Mouse (Mus musculus) hindbrain, embryonic 12.5 days (tissue): Measurements from ENCODE around the gene Fzd4. TPM values are rescaled to one million over a fixed set of nuclear protein-coding genes. Genes with fewer than 3 reads are reported as not detected.
A peak's percentile ranks its signal among the peaks of the same experiment; 100 is the strongest.

Experiments used
- ATAC-seq: fragments of 200-750 bp; cut with Nextera tagmentation; 2 replicates; pipeline ENCODE4 v1.8.0; 2017; ENCODE audit warnings: moderate TSS enrichment; ENCODE audit not compliant: low FRiP score
- H3K27ac ChIP-seq: fragments of 300-500 bp; sonication (generic); 2 replicates; pipeline ENCODE4 v1.5.1; 2016; ENCODE audit warnings: mild to moderate bottlenecking
- H3K27me3 ChIP-seq: fragments of 300-500 bp; sonication (generic); 2 replicates; pipeline ENCODE4 v1.6.1; 2016; ENCODE audit warnings: mild to moderate bottlenecking
- H3K36me3 ChIP-seq: fragments of 300-500 bp; sonication (generic); 2 replicates; pipeline ENCODE4 v1.6.1; 2016; ENCODE audit warnings: mild to moderate bottlenecking
- H3K4me1 ChIP-seq: fragments of 300-500 bp; sonication (generic); 2 replicates; pipeline ENCODE4 v1.6.1; 2016
- H3K4me2 ChIP-seq: fragments of 300-500 bp; sonication (generic); replicated peaks from 2 replicates; pipeline ENCODE4 v1.6.1; 2016; ENCODE audit warnings: mild to moderate bottlenecking
- H3K4me3 ChIP-seq: fragments of 300-500 bp; sonication (generic); 2 replicates; pipeline ENCODE4 v1.5.1; 2016; ENCODE audit warnings: mild to moderate bottlenecking
- H3K9ac ChIP-seq: fragments of 300-500 bp; sonication (generic); 2 replicates; pipeline ENCODE4 v1.6.1; 2016; ENCODE audit warnings: mild to moderate bottlenecking, moderate library complexity
- H3K9me3 ChIP-seq: fragments of 300-500 bp; sonication (generic); replicated peaks from 2 replicates; pipeline ENCODE4 v1.6.1; 2016; ENCODE audit warnings: mild to moderate bottlenecking
- WGBS: fragments of 180-500 bp; shearing (Covaris S2); methylation state at CpG from one replicate; pipeline ENCODE4 v1.1.7; 2016; 5-methylcytosine and 5-hydroxymethylcytosine counted together
- polyA plus RNA-seq: library from polyadenylated mRNA; unstranded; fragments of >200 nt; fragmentation: Nextera tagmentation; extraction: Ambion mirVana; gene quantifications from 2 replicates; pipeline ENCODE4 v1.2.1, GENCODE M21; 2016

The Fzd4 gene
- polyA plus RNA-seq, 1 experiment from 2014 or later = 4.6 TPM

DNA sequence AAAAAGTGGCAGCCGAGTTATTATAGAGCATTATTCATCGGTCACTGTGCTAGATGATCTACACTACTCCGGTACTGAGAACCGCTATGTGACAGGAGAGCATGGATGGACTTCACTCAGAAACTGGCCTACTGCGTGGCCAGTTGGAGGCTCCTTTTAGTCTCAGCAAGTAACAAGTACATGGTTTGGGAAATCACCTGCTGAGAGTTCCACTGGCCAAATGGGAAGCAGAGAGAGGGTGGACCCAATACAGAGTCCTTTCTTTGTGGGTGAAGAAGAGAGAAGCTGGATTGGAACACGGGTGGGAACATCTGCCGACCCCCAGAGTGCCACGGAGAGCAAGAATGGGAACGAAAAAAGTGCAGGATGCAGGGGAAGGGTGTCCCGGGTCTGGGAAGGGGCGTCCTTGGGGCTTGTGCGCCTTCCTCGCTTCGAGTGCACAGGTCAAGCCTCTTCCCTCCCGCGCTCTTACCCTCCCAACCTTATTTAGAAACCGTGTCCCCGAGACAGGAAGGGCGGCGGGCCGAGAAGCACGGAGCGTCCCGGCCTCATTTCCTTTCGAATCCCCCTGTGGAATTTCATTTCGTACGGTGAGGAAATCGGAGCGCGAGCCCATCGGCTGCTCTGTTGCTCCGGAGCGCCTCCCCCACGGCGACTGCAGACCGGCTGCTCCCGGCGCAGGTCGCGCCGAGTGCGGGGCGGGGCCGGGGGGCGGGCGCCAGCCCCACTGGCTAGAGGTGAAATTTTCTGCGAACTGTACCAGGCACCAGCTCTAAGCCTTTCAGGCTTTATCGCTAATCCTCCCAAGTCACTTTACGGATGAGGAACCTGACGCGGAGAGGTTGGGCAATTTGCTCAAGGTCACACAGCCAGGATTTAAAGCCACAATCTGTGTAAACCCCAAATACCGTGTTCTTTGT is 842 bp upstream of the Fzd4 start:
- Histone ChIP-seq H3K36me3 (0 out of 2 replicates have a peak, but pooled peaks cover 4% of the 10 kb centered on the region), H3K9me3 (no peaks in the 10 kb centered on the region), H3K9ac (peak overlapping the region; percentile 75), H3K27ac (peak overlapping the region; percentile 70), H3K27me3 (peaks cover 11% of the 10 kb centered on the region), H3K4me2 (peak overlapping the region; percentile 100), H3K4me1 (peaks cover 9% of the 10 kb centered on the region; the same call in 1 of the 2 replicates), H3K4me3 (peak overlapping the region; percentile 69)
- 5% methylated on average over 52 of the region's 52 CpGs for WGBS
- peak; percentile 88 for ATAC-seq

- no peaks in the 10 kb centered on the region for H3K9me3 ChIP-seq
- H3K4me2 ChIP-seq = peak overlapping the region; percentile 100
- H3K4me1 ChIP-seq = peaks cover 9% of the 10 kb centered on the region; the same call in 1 of the 2 replicates
- H3K4me3 ChIP-seq = peak overlapping the region; percentile 69
- H3K27me3 ChIP-seq = peaks cover 11% of the 10 kb centered on the region
- peak overlapping the region; percentile 41; the same call in 1 of the 2 replicates for H3K27ac ChIP-seq
- peak; percentile 12 for ATAC-seq
- WGBS = under 1% methylated on average over 35 of the region's 35 CpGs
- 0 out of 2 replicates have a peak, but pooled peaks cover 4% of the 10 kb centered on the region for H3K36me3 ChIP-seq
- peak overlapping the region; percentile 75 for H3K9ac ChIP-seq
Observed at GRCm38 (mm10) chr7:89404734-89405440, 732 bp downstream of the Fzd4 start.

GRCm38 (mm10) chr7:89406011-89406410 is 1.9 kb downstream of the Fzd4 start:
- peaks cover 11% of the 10 kb centered on the region for H3K27me3 ChIP-seq
- H3K4me3 ChIP-seq = no peak overlapping the region
- no peak for ATAC-seq
- peak overlapping the region; percentile 19; the same call in 1 of the 2 replicates for H3K4me2 ChIP-seq
- WGBS = 50% methylated on average over 1 of the region's 1 CpGs
- no peak overlapping the region for H3K27ac ChIP-seq
- no peak overlapping the region for H3K9ac ChIP-seq
- peaks cover 9% of the 10 kb centered on the region; the same call in 1 of the 2 replicates for H3K4me1 ChIP-seq
- no peaks in the 10 kb centered on the region for H3K9me3 ChIP-seq
- 0 out of 2 replicates have a peak, but pooled peaks cover 4% of the 10 kb centered on the region for H3K36me3 ChIP-seq

- Histone ChIP-seq H3K4me2 (no peak overlapping the region), H3K9ac (no peak overlapping the region), H3K4me3 (no peak overlapping the region), H3K27ac (no peak overlapping the region), H3K36me3 (0 out of 2 replicates have a peak, but pooled peaks cover 4% of the 10 kb centered on the region), H3K27me3 (peaks cover 8% of the 10 kb centered on the region), H3K4me1 (peaks cover 6% of the 10 kb centered on the region; the same call in 1 of the 2 replicates), H3K9me3 (no peaks in the 10 kb centered on the region)
- ATAC-seq = no peak
- 92% methylated on average over 24 of the region's 24 CpGs for WGBS
Observed at GRCm38 (mm10) chr7:89407006-89407940, 3.1 kb downstream of the Fzd4 start.

DNA sequence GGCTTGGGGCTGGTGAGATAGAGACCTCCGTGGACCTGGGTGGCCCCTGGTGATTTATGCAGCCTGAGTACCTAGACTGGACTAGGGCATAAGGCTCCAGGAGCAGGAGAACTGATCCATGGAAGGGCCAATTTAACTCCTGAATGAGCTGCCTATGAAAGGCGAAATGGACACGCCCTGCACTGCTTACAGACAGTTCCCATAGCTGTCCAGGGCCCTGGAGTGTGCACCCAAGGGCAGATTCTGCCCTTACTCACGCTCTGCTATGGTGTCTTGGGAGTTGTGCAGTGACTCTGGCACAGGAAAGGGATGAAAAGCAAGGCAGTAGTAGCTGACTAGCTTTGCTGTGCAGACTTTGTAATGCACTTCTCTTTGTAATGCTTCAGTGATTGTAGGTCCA is 6.1 kb downstream of the Fzd4 start:
- Histone ChIP-seq H3K27me3 (peaks cover under 1% of the 10 kb centered on the region), H3K36me3 (0 out of 2 replicates have a peak, but pooled peaks cover 4% of the 10 kb centered on the region), H3K9me3 (no peaks in the 10 kb centered on the region), H3K27ac (no peak overlapping the region), H3K4me1 (0 out of 2 replicates have a peak, but pooled peaks cover under 1% of the 10 kb centered on the region), H3K9ac (no peak overlapping the region), H3K4me3 (no peak overlapping the region), H3K4me2 (no peak overlapping the region)
- ATAC-seq = no peak
- WGBS = 77% methylated on average over 4 of the region's 4 CpGs

GRCm38 (mm10) chr7:89411346-89411745 is 7.2 kb downstream of the Fzd4 start:
- ATAC-seq = no peak
- no peak overlapping the region for H3K9ac ChIP-seq
- 93% methylated on average over 3 of the region's 3 CpGs for WGBS

DNA sequence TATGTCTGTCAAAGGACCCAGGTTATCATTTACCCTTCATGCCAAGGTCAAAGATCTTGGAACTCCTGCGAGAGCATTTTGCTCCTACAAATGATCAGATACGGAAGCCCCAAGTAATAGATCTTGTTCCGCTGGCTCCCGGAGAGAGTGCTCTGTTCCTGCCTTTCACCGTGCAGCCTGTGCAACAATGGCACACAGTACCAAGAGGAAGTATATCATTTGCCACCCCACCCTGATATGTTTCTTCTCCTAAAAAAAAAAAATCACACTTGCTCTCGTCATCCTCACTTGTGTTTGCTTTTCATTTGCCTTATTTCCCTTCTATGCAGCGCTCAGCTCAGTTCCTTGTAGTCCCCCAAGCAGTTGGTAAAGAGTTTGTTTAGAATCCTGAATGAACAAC is 7.9 kb downstream of the Fzd4 start:
- Histone ChIP-seq H3K36me3 (0 out of 2 replicates have a peak, but pooled peaks cover 3% of the 10 kb centered on the region), H3K27ac (no peak overlapping the region), H3K4me1 (no peaks in the 10 kb centered on the region), H3K9me3 (no peaks in the 10 kb centered on the region), H3K9ac (no peak overlapping the region), H3K4me3 (no peak overlapping the region), H3K27me3 (no peaks in the 10 kb centered on the region; the same call in 1 of the 2 replicates), H3K4me2 (no peak overlapping the region)
- ATAC-seq = no peak
- 81% methylated on average over 7 of the region's 7 CpGs for WGBS

More at GRCm38 (mm10) chr7:89411346-89411745, 7.2 kb downstream of the Fzd4 start:
- Histone ChIP-seq H3K4me3 (no peak overlapping the region), H3K4me1 (no peaks in the 10 kb centered on the region), H3K27me3 (no peaks in the 10 kb centered on the region; the same call in 1 of the 2 replicates), H3K9me3 (no peaks in the 10 kb centered on the region), H3K27ac (no peak overlapping the region), H3K4me2 (no peak overlapping the region), H3K36me3 (0 out of 2 replicates have a peak, but pooled peaks cover 4% of the 10 kb centered on the region)

- ATAC-seq = no peak
- H3K9ac ChIP-seq = no peak overlapping the region
- H3K9me3 ChIP-seq = no peaks in the 10 kb centered on the region
- no peaks in the 10 kb centered on the region for H3K27me3 ChIP-seq
- WGBS = 82% methylated on average over 4 of the region's 4 CpGs
- H3K36me3 ChIP-seq = no peaks in the 10 kb centered on the region
- H3K27ac ChIP-seq = no peak overlapping the region
- H3K4me1 ChIP-seq = no peaks in the 10 kb centered on the region
- no peak overlapping the region for H3K4me2 ChIP-seq
- H3K4me3 ChIP-seq = no peak overlapping the region
Observed at GRCm38 (mm10) chr7:89416027-89416426, 11.9 kb downstream of the Fzd4 start.

DNA sequence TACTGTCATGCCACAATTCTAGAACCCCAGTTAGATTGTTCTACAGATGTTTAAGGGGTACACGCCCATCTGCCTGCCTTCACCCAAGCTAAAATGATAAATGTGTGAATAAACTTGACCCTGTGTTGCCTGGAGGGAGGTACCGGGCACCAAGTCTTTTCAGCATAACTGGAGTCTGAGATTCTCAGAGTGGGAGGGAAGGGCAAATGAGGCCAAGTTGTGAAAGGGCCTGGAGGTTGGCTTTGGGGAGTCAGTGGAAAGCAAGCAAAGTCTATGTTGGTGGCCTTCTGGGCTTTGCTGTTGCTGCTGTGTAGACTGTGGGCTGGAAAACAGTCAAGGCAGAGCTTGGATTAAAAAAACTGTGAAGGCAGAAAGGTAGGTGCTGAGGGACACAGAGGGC is 13.6 kb downstream of the Fzd4 start:
- no peaks in the 10 kb centered on the region for H3K4me1 ChIP-seq
- no peaks in the 10 kb centered on the region for H3K27me3 ChIP-seq
- WGBS = 67% methylated on average over 2 of the region's 2 CpGs
- ATAC-seq = no peak
- no peaks in the 10 kb centered on the region for H3K36me3 ChIP-seq
- no peak overlapping the region for H3K4me3 ChIP-seq
- no peaks in the 10 kb centered on the region for H3K9me3 ChIP-seq
- no peak overlapping the region for H3K9ac ChIP-seq
- H3K27ac ChIP-seq = no peak overlapping the region
- H3K4me2 ChIP-seq = no peak overlapping the region

GRCm38 (mm10) chr7:89418127-89418653 is 14.0 kb downstream of the Fzd4 start:
- no peak overlapping the region for H3K9ac ChIP-seq
- no peaks in the 10 kb centered on the region for H3K27me3 ChIP-seq
- no peak for ATAC-seq
- no peak overlapping the region for H3K4me3 ChIP-seq
- H3K27ac ChIP-seq = no peak overlapping the region
- no peaks in the 10 kb centered on the region for H3K4me1 ChIP-seq
- no peaks in the 10 kb centered on the region for H3K36me3 ChIP-seq
- no peaks in the 10 kb centered on the region for H3K9me3 ChIP-seq
- no peak overlapping the region for H3K4me2 ChIP-seq
- 62% methylated on average over 8 of the region's 8 CpGs for WGBS
